Mouse (Mus musculus): ENCODE measurements at regions not wholly inside any gene's neighbourhood (a gene's known extent, or its start where the extent isn't known, plus 50 kb on each side); places are given as distances from the start of the nearest gene placed in this dataset.

GRCm38 (mm10) chr11:18163156-18164024 lies 209.7 kb upstream of the Etaa1 start:
- Histone ChIP-seq H3K4me2 (replicated peaks; ENCODE audit: low read depth, low read length) (no peak overlapping the region), H3K9ac (replicated peaks; ENCODE audit: low read length) (no peak overlapping the region), H3K4me3 (ENCODE audit: low read length) (no peak overlapping the region), H3K4me1 (ENCODE audit: insufficient read depth, low read length) (no peaks in the 10 kb centered on the region), H3K27ac (ENCODE audit: low read length) (no peak overlapping the region), H3K36me3 (ENCODE audit: insufficient read depth, low read length) (no peaks in the 10 kb centered on the region), H3K9me3 (ENCODE audit: low read length) (no peaks in the 10 kb centered on the region), H3K27me3 (ENCODE audit: insufficient read depth, low read length) (no peaks in the 10 kb centered on the region)
- no peak for ATAC-seq (ENCODE audit: low FRiP score, low TSS enrichment)
- 78% methylated on average over 5 of the region's 5 CpGs for WGBS

- no peaks in the 10 kb centered on the region for H3K9me3 ChIP-seq (ENCODE audit: low read length)
- H3K9ac ChIP-seq (replicated peaks; ENCODE audit: low read length) = no peak overlapping the region
- no peak for ATAC-seq (ENCODE audit: low FRiP score, low TSS enrichment)
- H3K4me3 ChIP-seq (ENCODE audit: low read length) = no peak overlapping the region
- no peak overlapping the region for H3K27ac ChIP-seq (ENCODE audit: low read length)
- no peaks in the 10 kb centered on the region for H3K36me3 ChIP-seq (ENCODE audit: insufficient read depth, low read length)
- H3K4me2 ChIP-seq (replicated peaks; ENCODE audit: low read depth, low read length) = no peak overlapping the region
- H3K27me3 ChIP-seq (ENCODE audit: insufficient read depth, low read length) = no peaks in the 10 kb centered on the region
- no peaks in the 10 kb centered on the region for H3K4me1 ChIP-seq (ENCODE audit: insufficient read depth, low read length)
- WGBS = 69% methylated on average over 4 of the region's 4 CpGs
Observed at GRCm38 (mm10) chr11:18156506-18156905, 202.8 kb upstream of the Etaa1 start.

GRCm38 (mm10) chr11:18151788-18152563 lies 198.3 kb upstream of the Etaa1 start:
- no peaks in the 10 kb centered on the region for H3K36me3 ChIP-seq (ENCODE audit: insufficient read depth, low read length)
- H3K4me3 ChIP-seq (ENCODE audit: low read length) = no peak overlapping the region
- ATAC-seq (ENCODE audit: low FRiP score, low TSS enrichment) = peak; percentile 74; the same call in 1 of the 2 replicates
- H3K27me3 ChIP-seq (ENCODE audit: insufficient read depth, low read length) = no peaks in the 10 kb centered on the region
- H3K4me1 ChIP-seq (ENCODE audit: insufficient read depth, low read length) = no peaks in the 10 kb centered on the region
- WGBS = 14% methylated on average over 6 of the region's 6 CpGs
- no peak overlapping the region for H3K9ac ChIP-seq (replicated peaks; ENCODE audit: low read length)
- no peaks in the 10 kb centered on the region for H3K9me3 ChIP-seq (ENCODE audit: low read length)
- H3K27ac ChIP-seq (ENCODE audit: low read length) = no peak overlapping the region
- no peak overlapping the region for H3K4me2 ChIP-seq (replicated peaks; ENCODE audit: low read depth, low read length)

- Histone ChIP-seq H3K4me2 (replicated peaks; ENCODE audit: low read depth, low read length) (no peak overlapping the region), H3K27me3 (ENCODE audit: insufficient read depth, low read length) (no peaks in the 10 kb centered on the region), H3K9me3 (ENCODE audit: low read length) (no peaks in the 10 kb centered on the region), H3K9ac (replicated peaks; ENCODE audit: low read length) (no peak overlapping the region), H3K4me1 (ENCODE audit: insufficient read depth, low read length) (no peaks in the 10 kb centered on the region), H3K36me3 (ENCODE audit: insufficient read depth, low read length) (no peaks in the 10 kb centered on the region), H3K4me3 (ENCODE audit: low read length) (no peak overlapping the region), H3K27ac (ENCODE audit: low read length) (no peak overlapping the region)
- no peak for ATAC-seq (ENCODE audit: low FRiP score, low TSS enrichment)
- 84% methylated on average over 4 of the region's 4 CpGs for WGBS
Observed at GRCm38 (mm10) chr11:18151369-18151768, 197.7 kb upstream of the Etaa1 start.

GRCm38 (mm10) chr11:18127488-18127887 lies 173.8 kb upstream of the Etaa1 start:
- Histone ChIP-seq H3K9me3 (ENCODE audit: low read length) (no peaks in the 10 kb centered on the region), H3K36me3 (ENCODE audit: insufficient read depth, low read length) (no peaks in the 10 kb centered on the region), H3K4me2 (replicated peaks; ENCODE audit: low read depth, low read length) (no peak overlapping the region), H3K9ac (replicated peaks; ENCODE audit: low read length) (no peak overlapping the region), H3K4me1 (ENCODE audit: insufficient read depth, low read length) (no peaks in the 10 kb centered on the region), H3K4me3 (ENCODE audit: low read length) (no peak overlapping the region), H3K27ac (ENCODE audit: low read length) (no peak overlapping the region), H3K27me3 (ENCODE audit: insufficient read depth, low read length) (no peaks in the 10 kb centered on the region)
- ATAC-seq (ENCODE audit: low FRiP score, low TSS enrichment) = no peak
- whole genome bisulfite sequencing = 59% methylated on average over 5 of the region's 5 CpGs

- H3K9ac ChIP-seq (replicated peaks; ENCODE audit: low read length) = no peak overlapping the region
- no peaks in the 10 kb centered on the region for H3K27me3 ChIP-seq (ENCODE audit: insufficient read depth, low read length)
- H3K36me3 ChIP-seq (ENCODE audit: insufficient read depth, low read length) = no peaks in the 10 kb centered on the region
- H3K4me2 ChIP-seq (replicated peaks; ENCODE audit: low read depth, low read length) = no peak overlapping the region
- no peak overlapping the region for H3K27ac ChIP-seq (ENCODE audit: low read length)
- no peaks in the 10 kb centered on the region for H3K9me3 ChIP-seq (ENCODE audit: low read length)
- H3K4me1 ChIP-seq (ENCODE audit: insufficient read depth, low read length) = no peaks in the 10 kb centered on the region
- H3K4me3 ChIP-seq (ENCODE audit: low read length) = no peak overlapping the region
- no peak for ATAC-seq (ENCODE audit: low FRiP score, low TSS enrichment)
- WGBS = 78% methylated on average over 6 of the region's 6 CpGs
Observed at GRCm38 (mm10) chr11:18123031-18123430, 169.4 kb upstream of the Etaa1 start.

GRCm38 (mm10) chr11:18122616-18123015 lies 168.9 kb upstream of the Etaa1 start:
- no peak for ATAC-seq (ENCODE audit: low FRiP score, low TSS enrichment)
- H3K27me3 ChIP-seq (ENCODE audit: insufficient read depth, low read length) = no peaks in the 10 kb centered on the region
- no peaks in the 10 kb centered on the region for H3K36me3 ChIP-seq (ENCODE audit: insufficient read depth, low read length)
- H3K9me3 ChIP-seq (ENCODE audit: low read length) = no peaks in the 10 kb centered on the region
- H3K9ac ChIP-seq (replicated peaks; ENCODE audit: low read length) = no peak overlapping the region
- no peaks in the 10 kb centered on the region for H3K4me1 ChIP-seq (ENCODE audit: insufficient read depth, low read length)
- H3K4me2 ChIP-seq (replicated peaks; ENCODE audit: low read depth, low read length) = no peak overlapping the region
- WGBS = 24% methylated on average over 2 of the region's 2 CpGs
- no peak overlapping the region for H3K27ac ChIP-seq (ENCODE audit: low read length)
- H3K4me3 ChIP-seq (ENCODE audit: low read length) = no peak overlapping the region

GRCm38 (mm10) chr11:18115693-18116450 lies 162.2 kb upstream of the Etaa1 start:
- 81% methylated on average over 9 of the region's 9 CpGs for WGBS
- no peak overlapping the region for H3K27ac ChIP-seq (ENCODE audit: low read length)

GRCm38 (mm10) chr11:18102841-18103240 lies 149.2 kb upstream of the Etaa1 start:
- Histone ChIP-seq H3K4me1 (ENCODE audit: insufficient read depth, low read length) (no peaks in the 10 kb centered on the region), H3K27me3 (ENCODE audit: insufficient read depth, low read length) (no peaks in the 10 kb centered on the region), H3K9me3 (ENCODE audit: low read length) (no peaks in the 10 kb centered on the region), H3K27ac (ENCODE audit: low read length) (no peak overlapping the region), H3K9ac (replicated peaks; ENCODE audit: low read length) (no peak overlapping the region), H3K4me3 (ENCODE audit: low read length) (no peak overlapping the region), H3K36me3 (ENCODE audit: insufficient read depth, low read length) (no peaks in the 10 kb centered on the region), H3K4me2 (replicated peaks; ENCODE audit: low read depth, low read length) (no peak overlapping the region)
- 81% methylated on average over 3 of the region's 3 CpGs for WGBS
- ATAC-seq (ENCODE audit: low FRiP score, low TSS enrichment) = no peak

More at GRCm38 (mm10) chr11:18115693-18116450, 162.2 kb upstream of the Etaa1 start:
- H3K36me3 ChIP-seq (ENCODE audit: insufficient read depth, low read length) = no peaks in the 10 kb centered on the region
- ATAC-seq (ENCODE audit: low FRiP score, low TSS enrichment) = no peak
- no peaks in the 10 kb centered on the region for H3K4me1 ChIP-seq (ENCODE audit: insufficient read depth, low read length)
- H3K4me2 ChIP-seq (replicated peaks; ENCODE audit: low read depth, low read length) = no peak overlapping the region
- H3K9me3 ChIP-seq (ENCODE audit: low read length) = no peaks in the 10 kb centered on the region
- H3K9ac ChIP-seq (replicated peaks; ENCODE audit: low read length) = no peak overlapping the region
- H3K4me3 ChIP-seq (ENCODE audit: low read length) = no peak overlapping the region
- H3K27me3 ChIP-seq (ENCODE audit: insufficient read depth, low read length) = no peaks in the 10 kb centered on the region

Data from kidney, embryonic 16.5 days (tissue).